Mouse (Mus musculus): ENCODE measurements at regions not wholly inside any gene's neighbourhood (a gene's known extent, or its start where the extent isn't known, plus 50 kb on each side); places are given as distances from the start of the nearest gene placed in this dataset.

DNA sequence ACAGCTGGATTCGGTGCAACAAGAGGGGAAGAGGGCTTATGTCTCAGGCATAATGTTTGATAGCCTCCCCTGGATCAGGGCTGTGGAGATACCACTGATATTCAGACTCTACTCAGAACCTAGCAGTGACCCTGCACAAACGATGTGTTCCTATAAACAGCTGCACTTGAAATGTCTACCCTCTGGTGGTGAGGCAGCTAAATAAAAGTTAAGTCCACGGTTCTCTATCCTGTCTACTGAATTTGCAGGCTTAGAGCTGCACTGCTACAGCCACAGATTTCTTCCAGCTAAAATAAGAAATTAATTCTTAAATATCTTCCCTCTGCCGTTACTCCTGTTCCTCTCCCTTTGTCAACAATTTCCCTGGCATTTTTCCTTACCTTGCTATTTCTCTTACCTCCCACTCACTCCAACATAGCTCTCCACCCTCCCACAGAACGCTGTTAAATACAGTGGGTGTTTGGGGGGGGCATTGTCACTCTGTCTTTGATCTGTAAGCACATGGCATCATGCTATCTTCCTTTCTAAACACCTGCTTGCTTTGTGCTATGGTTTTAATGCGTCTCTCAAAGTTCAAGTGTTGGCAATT is 571.0 kb upstream of the Gulo start:
- TF ChIP-seq CTCF (conservative IDR thresholded peaks at IDR 0.05; ENCODE audit: low read length) (no peak), NANOG (IDR thresholded peaks at IDR 0.05; ENCODE audit: borderline replicate concordance, low read length) (no peak), POU5F1 (IDR thresholded peaks at IDR 0.05; ENCODE audit: borderline replicate concordance, low read length) (no peak)

Data from E14TG2a.4 (cell line).